In the genomic region with DNA sequence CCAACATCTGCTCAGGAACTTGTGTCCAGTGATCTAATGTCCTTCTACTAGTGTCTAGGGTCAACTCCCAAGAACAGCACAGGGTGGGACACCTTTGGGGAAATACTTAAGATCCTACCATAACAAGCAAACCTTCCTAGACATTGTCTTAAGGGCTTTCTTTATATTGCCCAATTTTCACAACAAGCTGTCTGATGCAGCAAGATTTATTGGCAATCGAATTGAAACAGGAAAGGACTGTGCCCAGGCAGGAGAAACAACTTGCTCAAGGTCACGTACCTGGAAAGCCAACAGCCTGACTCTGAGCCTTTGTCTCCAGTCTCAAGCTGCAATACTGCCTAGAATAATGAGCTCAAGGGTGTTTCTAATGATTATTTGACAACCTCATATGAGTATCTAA, we compare ENCODE assay signal across 19 mouse cellular contexts.
"Had no signal": no experiment of that assay in that cellular context is flagged by ENCODE, and none has a peak within 500 bp of the region (broad histone marks: within the 10 kb centered on the region; RNA-seq: fewer than 3 reads in every experiment).

No protein-coding gene starts in this region.

- H3K9ac ChIP-seq: lung, embryonic 14.5 days; midbrain, embryonic 12.5 days; neural tube, embryonic 13.5 days; neural tube, embryonic 15.5 days had no signal

- H3K4me3 ChIP-seq: midbrain, embryonic 10.5 days; midbrain, embryonic 12.5 days; myocyte; neural tube, embryonic 13.5 days; neural tube, embryonic 15.5 days had no signal

- ATAC-seq: midbrain, embryonic 16.5 days had no signal

- H3K4me1 ChIP-seq: midbrain, embryonic 10.5 days; midbrain, embryonic 12.5 days; neural tube, embryonic 13.5 days; neural tube, embryonic 15.5 days had no signal

- H3K36me3 ChIP-seq: midbrain, embryonic 10.5 days; midbrain, embryonic 12.5 days; neural tube, embryonic 13.5 days; neural tube, embryonic 15.5 days had no signal

- H3K27me3 ChIP-seq: midbrain, embryonic 12.5 days; neural tube, embryonic 13.5 days; neural tube, embryonic 15.5 days had no signal

- H3K27ac ChIP-seq: midbrain, embryonic 10.5 days; midbrain, embryonic 12.5 days; neural tube, embryonic 13.5 days; neural tube, embryonic 15.5 days had no signal

- H3K9me3 ChIP-seq: midbrain, embryonic 10.5 days; midbrain, embryonic 12.5 days; neural tube, embryonic 13.5 days; neural tube, embryonic 15.5 days had no signal

- DNase-seq: lung, adult 18-20 months; lung, embryonic 14.5 days; lung, postnatal 10 days; lung, postnatal 4 days; midbrain, embryonic 14.5 days; retina, postnatal 1 day; right cerebral cortex, adult 18-20 months; right cerebral cortex, postnatal 25 days; right cerebral cortex, postnatal 4 days; spleen, adult 18-20 months; thymus, adult 18-20 months; thymus, postnatal 14 days; thymus, postnatal 36 days had no signal

- H3K4me2 ChIP-seq: lung, embryonic 14.5 days; midbrain, embryonic 12.5 days; neural tube, embryonic 13.5 days; neural tube, embryonic 15.5 days had no signal
